Mouse (Mus musculus): ENCODE results near the gene Rilpl1. TPM values are rescaled to one million over a fixed set of nuclear protein-coding genes. Genes with fewer than 3 reads are reported as not detected.

The Rilpl1 gene
- total RNA-seq, 2 experiments from 2014 or later = not detected

GRCm38 (mm10) chr5:124496614-124497514, 34.3 kb downstream of the Rilpl1 start:
- ATAC-seq (replicated peaks; ENCODE audit: low FRiP score, poor library complexity, severe bottlenecking) = peak; percentile 79

- no peak for ATAC-seq (replicated peaks; ENCODE audit: low FRiP score, poor library complexity, severe bottlenecking)
These were observed 35.6 kb downstream of the Rilpl1 start for GRCm38 (mm10) chr5:124495547-124495946.

- no peak for ATAC-seq (replicated peaks; ENCODE audit: low FRiP score, poor library complexity, severe bottlenecking)
These were observed 37.7 kb downstream of the Rilpl1 start for GRCm38 (mm10) chr5:124493455-124493854.

- no peak for ATAC-seq (replicated peaks; ENCODE audit: low FRiP score, poor library complexity, severe bottlenecking)
These were observed 38.6 kb downstream of the Rilpl1 start for GRCm38 (mm10) chr5:124492618-124493017.

GRCm38 (mm10) chr5:124491732-124492131, 39.5 kb downstream of the Rilpl1 start:
- no peak for ATAC-seq (replicated peaks; ENCODE audit: low FRiP score, poor library complexity, severe bottlenecking)

GRCm38 (mm10) chr5:124488885-124489284, 42.3 kb downstream of the Rilpl1 start:
- no peak for ATAC-seq (replicated peaks; ENCODE audit: low FRiP score, poor library complexity, severe bottlenecking)

- no peak for ATAC-seq (replicated peaks; ENCODE audit: low FRiP score, poor library complexity, severe bottlenecking)
These were observed 45.5 kb downstream of the Rilpl1 start for GRCm38 (mm10) chr5:124485654-124486053.

- peak; percentile 54 for ATAC-seq (replicated peaks; ENCODE audit: low FRiP score, poor library complexity, severe bottlenecking)
These were observed 47.4 kb downstream of the Rilpl1 start for GRCm38 (mm10) chr5:124483655-124484396.

- peak; percentile 89 for ATAC-seq (replicated peaks; ENCODE audit: low FRiP score, poor library complexity, severe bottlenecking)
These were observed 48.1 kb downstream of the Rilpl1 start, which contains the start of gene Snrnp35 for GRCm38 (mm10) chr5:124482966-124483654. Snrnp35 (plus strand) TSS chr5:124483134.

GRCm38 (mm10) chr5:124482436-124482965, 48.7 kb downstream of the Rilpl1 start:
- ATAC-seq (replicated peaks; ENCODE audit: low FRiP score, poor library complexity, severe bottlenecking) = no peak

GRCm38 (mm10) chr5:124481714-124482113, 49.5 kb downstream of the Rilpl1 start:
- ATAC-seq (replicated peaks; ENCODE audit: low FRiP score, poor library complexity, severe bottlenecking) = no peak

- ATAC-seq (replicated peaks; ENCODE audit: low FRiP score, poor library complexity, severe bottlenecking) = no peak
These were observed 51.1 kb downstream of the Rilpl1 start for GRCm38 (mm10) chr5:124480119-124480518.

GRCm38 (mm10) chr5:124478873-124479204, 52.4 kb downstream of the Rilpl1 start:
- ATAC-seq (replicated peaks; ENCODE audit: low FRiP score, poor library complexity, severe bottlenecking) = no peak

- no peak for ATAC-seq (replicated peaks; ENCODE audit: low FRiP score, poor library complexity, severe bottlenecking)
These were observed 60.5 kb downstream of the Rilpl1 start for GRCm38 (mm10) chr5:124470591-124471171.

- no peak for ATAC-seq (replicated peaks; ENCODE audit: low FRiP score, poor library complexity, severe bottlenecking)
These were observed 61.7 kb downstream of the Rilpl1 start for GRCm38 (mm10) chr5:124469486-124469885.

- ATAC-seq (replicated peaks; ENCODE audit: low FRiP score, poor library complexity, severe bottlenecking) = no peak
These were observed 62.8 kb downstream of the Rilpl1 start for GRCm38 (mm10) chr5:124468365-124468764.

GRCm38 (mm10) chr5:124467766-124468165, 63.4 kb downstream of the Rilpl1 start:
- no peak for ATAC-seq (replicated peaks; ENCODE audit: low FRiP score, poor library complexity, severe bottlenecking)

GRCm38 (mm10) chr5:124464905-124465304, 66.3 kb downstream of the Rilpl1 start:
- ATAC-seq (replicated peaks; ENCODE audit: low FRiP score, poor library complexity, severe bottlenecking) = no peak

- ATAC-seq (replicated peaks; ENCODE audit: low FRiP score, poor library complexity, severe bottlenecking) = no peak
These were observed 67.7 kb downstream of the Rilpl1 start for GRCm38 (mm10) chr5:124463462-124463861.
